Mouse (Mus musculus): ENCODE data around the gene Aifm3. TPM values are rescaled to one million over a fixed set of nuclear protein-coding genes. Genes with fewer than 3 reads are reported as not detected.
A peak's percentile ranks its signal among the peaks of the same experiment; 100 is the strongest.

Gene Aifm3
- polyA plus RNA-seq, 1 experiment from 2014 or later: 10.6 TPM

GRCm38 (mm10) chr16:17478331-17478943 lies 11.0 kb upstream of the Aifm3 start:
- Histone ChIP-seq H3K27me3 (no peaks in the 10 kb centered on the region), H3K27ac (replicated peaks) (no peak overlapping the region), H3K4me1 (peaks cover 17% of the 10 kb centered on the region), H3K9me3 (no peaks in the 10 kb centered on the region), H3K9ac (replicated peaks) (no peak overlapping the region), H3K4me2 (replicated peaks) (no peak overlapping the region), H3K4me3 (no peak overlapping the region), H3K36me3 (peaks cover 7% of the 10 kb centered on the region; the same call in 1 of the 2 replicates)
- 73% methylated on average over 4 of the region's 4 CpGs for WGBS
- ATAC-seq (replicated peaks): no peak

DNA sequence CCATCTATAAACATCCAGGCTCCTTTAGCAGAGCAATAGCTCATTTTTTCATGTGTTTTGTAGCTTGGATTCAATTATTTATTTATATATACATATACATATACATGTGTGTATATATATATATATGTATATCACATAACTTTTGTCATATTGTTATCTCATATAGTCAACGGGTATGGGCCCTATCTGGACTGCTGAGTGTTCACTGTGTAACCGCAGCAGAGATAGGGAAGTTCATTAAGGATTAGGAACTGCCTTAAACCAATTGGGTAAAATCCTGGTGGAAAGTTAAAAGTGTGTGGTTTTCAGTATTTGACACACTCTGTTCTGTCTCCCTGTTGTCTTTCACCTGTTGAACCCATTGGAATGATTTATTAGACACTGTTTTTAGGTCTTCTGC lies 7.9 kb upstream of the Aifm3 start:
- WGBS: 93% methylated on average over 2 of the region's 2 CpGs
- Histone ChIP-seq H3K36me3 (peaks cover 33% of the 10 kb centered on the region), H3K4me3 (no peak overlapping the region), H3K4me1 (peaks cover 15% of the 10 kb centered on the region), H3K4me2 (replicated peaks) (no peak overlapping the region), H3K9me3 (no peaks in the 10 kb centered on the region), H3K9ac (replicated peaks) (no peak overlapping the region), H3K27ac (replicated peaks) (no peak overlapping the region), H3K27me3 (no peaks in the 10 kb centered on the region)
- ATAC-seq (replicated peaks): no peak

DNA sequence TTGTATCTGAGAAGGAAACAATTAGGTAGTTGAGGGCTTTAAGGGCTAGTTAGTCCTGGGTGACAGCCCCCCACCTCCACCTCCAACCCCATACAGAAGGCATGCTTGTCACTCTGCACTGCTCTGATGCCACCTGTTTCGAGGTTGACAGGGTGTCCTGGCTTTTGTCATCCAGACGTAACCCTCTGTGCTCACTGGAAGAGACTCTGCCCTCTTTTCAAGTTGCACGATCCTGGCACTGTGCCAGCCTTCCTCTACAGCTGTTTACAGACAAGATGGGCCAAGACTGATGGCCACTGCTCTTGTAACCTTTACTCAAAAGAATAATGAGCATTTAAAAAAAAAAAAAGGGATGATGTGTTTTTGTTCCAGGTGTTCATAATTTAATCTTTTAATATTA lies 2.9 kb upstream of the Aifm3 start:
- Histone ChIP-seq H3K4me3 (no peak overlapping the region), H3K36me3 (peaks cover 34% of the 10 kb centered on the region), H3K9ac (replicated peaks) (no peak overlapping the region), H3K27ac (replicated peaks) (no peak overlapping the region), H3K27me3 (0 out of 2 replicates have a peak, but pooled peaks cover 5% of the 10 kb centered on the region), H3K9me3 (no peaks in the 10 kb centered on the region), H3K4me2 (replicated peaks) (no peak overlapping the region), H3K4me1 (peaks cover 15% of the 10 kb centered on the region)
- no peak for ATAC-seq (replicated peaks)
- 30% methylated on average over 3 of the region's 3 CpGs for WGBS

- no peak; the same call in 1 of the 2 replicates for ATAC-seq (replicated peaks)
- Histone ChIP-seq H3K36me3 (peaks cover 23% of the 10 kb centered on the region), H3K4me1 (peaks cover 15% of the 10 kb centered on the region), H3K9ac (replicated peaks) (peak overlapping the region; percentile 49; the same call in 1 of the 2 replicates), H3K27ac (replicated peaks) (no peak overlapping the region), H3K27me3 (0 out of 2 replicates have a peak, but pooled peaks cover 5% of the 10 kb centered on the region), H3K4me3 (peak overlapping the region; percentile 43), H3K9me3 (no peaks in the 10 kb centered on the region), H3K4me2 (replicated peaks) (peak overlapping the region; percentile 88)
- WGBS: 47% methylated on average over 14 of the region's 14 CpGs
Observed at GRCm38 (mm10) chr16:17488478-17489468, 638 bp upstream of the Aifm3 start.

GRCm38 (mm10) chr16:17491154-17491553 lies 1.7 kb downstream of the Aifm3 start:
- ATAC-seq (replicated peaks): no peak

DNA sequence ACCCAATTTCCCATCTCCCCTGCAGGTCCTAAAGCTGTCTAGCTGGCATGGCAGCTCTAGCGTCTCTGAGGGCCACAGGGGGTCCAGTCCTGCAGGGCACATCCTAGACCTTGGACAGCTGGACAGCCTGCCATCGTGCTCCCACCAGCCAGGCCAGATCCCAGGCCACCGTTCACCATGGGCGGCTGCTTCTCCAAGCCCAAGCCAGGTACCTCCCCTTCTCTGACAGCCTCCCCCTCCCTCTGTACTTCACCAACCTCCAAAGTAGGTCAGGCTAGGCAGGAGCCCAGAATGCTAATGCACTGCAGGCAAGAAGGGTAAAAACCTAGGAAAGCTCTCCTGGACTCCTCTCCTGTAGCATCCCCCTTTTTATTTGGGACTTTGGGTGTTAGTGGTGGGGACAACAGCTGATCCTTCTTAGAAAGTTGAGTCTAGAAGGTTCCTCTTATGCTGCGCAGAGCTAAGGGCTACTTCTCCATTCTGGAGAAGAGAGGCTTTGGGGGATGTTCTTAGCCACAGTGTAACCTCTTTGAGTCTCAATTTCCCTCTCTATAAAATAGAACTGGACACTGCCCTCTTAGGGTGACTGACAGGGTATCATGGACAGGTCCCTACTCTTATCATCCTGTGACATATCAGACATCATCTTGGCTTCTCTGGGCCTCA lies 2.6 kb downstream of the Aifm3 start:
- H3K27me3 ChIP-seq: 0 out of 2 replicates have a peak, but pooled peaks cover 5% of the 10 kb centered on the region
- H3K9me3 ChIP-seq: no peaks in the 10 kb centered on the region
- H3K4me2 ChIP-seq (replicated peaks): no peak overlapping the region
- no peak overlapping the region for H3K4me3 ChIP-seq
- peaks cover 20% of the 10 kb centered on the region for H3K4me1 ChIP-seq
- no peak overlapping the region for H3K27ac ChIP-seq (replicated peaks)
- H3K9ac ChIP-seq (replicated peaks): no peak overlapping the region
- H3K36me3 ChIP-seq: no peaks in the 10 kb centered on the region
- no peak for ATAC-seq (replicated peaks)
- 67% methylated on average over 5 of the region's 5 CpGs for WGBS

More at GRCm38 (mm10) chr16:17491154-17491553, 1.7 kb downstream of the Aifm3 start:
- WGBS: 84% methylated on average over 5 of the region's 5 CpGs
- Histone ChIP-seq H3K9me3 (no peaks in the 10 kb centered on the region), H3K36me3 (0 out of 2 replicates have a peak, but pooled peaks cover 2% of the 10 kb centered on the region), H3K27me3 (0 out of 2 replicates have a peak, but pooled peaks cover 5% of the 10 kb centered on the region), H3K9ac (replicated peaks) (no peak overlapping the region), H3K4me3 (no peak overlapping the region), H3K4me1 (peaks cover 16% of the 10 kb centered on the region), H3K4me2 (replicated peaks) (no peak overlapping the region), H3K27ac (replicated peaks) (no peak overlapping the region)

- peaks cover 19% of the 10 kb centered on the region for H3K4me1 ChIP-seq
- no peaks in the 10 kb centered on the region for H3K36me3 ChIP-seq
- H3K27ac ChIP-seq (replicated peaks): peak overlapping the region; percentile 79
- no peaks in the 10 kb centered on the region for H3K9me3 ChIP-seq
- no peaks in the 10 kb centered on the region for H3K27me3 ChIP-seq
- peak; percentile 52 for ATAC-seq (replicated peaks)
- H3K9ac ChIP-seq (replicated peaks): no peak overlapping the region
- no peak overlapping the region for H3K4me2 ChIP-seq (replicated peaks)
- 33% methylated on average over 2 of the region's 2 CpGs for WGBS
- H3K4me3 ChIP-seq: no peak overlapping the region
Observed at GRCm38 (mm10) chr16:17496499-17497305, 7.3 kb downstream of the Aifm3 start.

DNA sequence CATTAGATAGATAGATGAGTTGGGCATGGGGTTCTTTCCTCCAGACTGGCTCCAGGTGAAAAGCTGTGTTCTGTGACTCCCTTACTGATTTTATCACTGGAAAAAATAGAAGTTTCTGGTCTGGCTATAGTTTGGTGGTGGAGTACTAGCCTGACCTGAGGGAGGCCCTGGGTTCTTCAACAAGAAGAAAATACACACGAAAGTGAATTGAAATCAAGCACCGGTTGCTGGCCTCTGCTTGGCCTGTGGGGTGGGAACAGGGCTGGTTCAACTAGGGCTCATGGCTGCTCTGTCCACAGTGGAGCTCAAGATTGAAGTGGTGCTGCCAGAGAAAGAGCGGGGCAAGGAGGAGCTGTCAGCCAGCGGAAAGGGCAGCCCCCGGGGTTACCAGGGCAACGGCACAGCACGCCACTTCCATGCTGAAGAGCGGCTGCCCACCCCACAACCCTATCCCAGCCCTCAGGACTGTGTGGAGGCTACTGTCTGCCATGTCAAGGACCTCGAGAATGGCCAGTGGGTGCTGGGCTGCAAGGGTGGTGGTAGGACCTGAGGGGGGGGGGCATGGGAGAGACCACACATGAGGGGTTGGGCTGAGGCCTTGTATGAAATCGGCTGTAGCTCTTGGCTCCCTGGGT lies 10.0 kb downstream of the Aifm3 start:
- no peaks in the 10 kb centered on the region for H3K27me3 ChIP-seq
- H3K4me1 ChIP-seq: peaks cover 19% of the 10 kb centered on the region
- no peaks in the 10 kb centered on the region for H3K36me3 ChIP-seq
- no peaks in the 10 kb centered on the region for H3K9me3 ChIP-seq
- H3K27ac ChIP-seq (replicated peaks): peak overlapping the region; percentile 14; the same call in 1 of the 2 replicates
- H3K4me3 ChIP-seq: no peak overlapping the region
- ATAC-seq (replicated peaks): peak; percentile 80
- H3K9ac ChIP-seq (replicated peaks): no peak overlapping the region
- 13% methylated on average over 10 of the region's 10 CpGs for WGBS
- peak overlapping the region; percentile 9; the same call in 1 of the 2 replicates for H3K4me2 ChIP-seq (replicated peaks)

DNA sequence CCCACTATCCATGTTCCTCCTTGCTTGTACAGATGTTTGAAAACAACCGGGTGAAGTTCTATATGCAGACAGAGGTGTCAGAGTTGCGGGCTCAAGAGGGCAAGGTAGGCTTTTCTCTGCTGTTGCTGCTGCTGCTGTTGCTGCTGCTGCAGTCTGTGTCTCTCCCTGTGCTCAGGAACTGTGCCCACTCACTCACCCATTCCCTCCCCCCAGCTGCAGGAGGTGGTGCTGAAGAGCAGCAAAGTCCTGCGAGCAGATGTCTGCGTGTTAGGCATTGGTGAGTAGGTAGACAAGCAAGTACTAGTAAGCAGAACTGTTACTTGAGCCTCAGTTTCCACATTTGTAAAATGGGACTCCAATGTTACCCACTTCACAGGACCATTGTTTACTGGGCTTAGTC lies 13.3 kb downstream of the Aifm3 start:
- Histone ChIP-seq H3K36me3 (no peaks in the 10 kb centered on the region), H3K9ac (replicated peaks) (no peak overlapping the region), H3K4me1 (peaks cover 9% of the 10 kb centered on the region), H3K9me3 (no peaks in the 10 kb centered on the region), H3K27ac (replicated peaks) (no peak overlapping the region), H3K4me2 (replicated peaks) (no peak overlapping the region), H3K4me3 (no peak overlapping the region), H3K27me3 (no peaks in the 10 kb centered on the region)
- WGBS: 88% methylated on average over 4 of the region's 4 CpGs
- ATAC-seq (replicated peaks): no peak

- no peaks in the 10 kb centered on the region for H3K27me3 ChIP-seq
- H3K9me3 ChIP-seq: no peaks in the 10 kb centered on the region
- H3K36me3 ChIP-seq: peaks cover 3% of the 10 kb centered on the region; the same call in 1 of the 2 replicates
- H3K27ac ChIP-seq (replicated peaks): no peak overlapping the region
- H3K4me1 ChIP-seq: peaks cover 18% of the 10 kb centered on the region
- H3K4me2 ChIP-seq (replicated peaks): no peak overlapping the region
- no peak for ATAC-seq (replicated peaks)
- H3K9ac ChIP-seq (replicated peaks): no peak overlapping the region
- H3K4me3 ChIP-seq: no peak overlapping the region
- WGBS: 83% methylated on average over 5 of the region's 5 CpGs
Observed at GRCm38 (mm10) chr16:17507018-17507552, 17.7 kb downstream of the Aifm3 start.

Measured in forebrain, embryonic 15.5 days (tissue).